Mouse (Mus musculus) erythroblast, embryonic 14.5 days (primary cell): ENCODE results near the gene Slc6a17.

Experiments
- GATA1 ChIP-seq: IDR thresholded peaks from 2 replicates; pipeline ENCODE4 v1.6.1; 2012; ENCODE audit warnings: low read length, inconsistent platforms, mixed read lengths
- TAL1 ChIP-seq: IDR thresholded peaks from 3 replicates; pipeline ENCODE4 v1.6.1; 2012; ENCODE audit warnings: low read length, inconsistent platforms, mixed read lengths

- no peak for TF ChIP-seq TAL1
- TF ChIP-seq GATA1, result no peak
Observed at GRCm38 (mm10) chr3:107503716-107504115, 14.1 kb downstream of the Slc6a17 start.
